Mouse (Mus musculus): Measurements from ENCODE around the gene Gm4981.
"Not testable (repeated sequence)": the region's sequence is repeated elsewhere in the genome, so short reads cannot be mapped to it uniquely, and the experiment has no call there.

DNA sequence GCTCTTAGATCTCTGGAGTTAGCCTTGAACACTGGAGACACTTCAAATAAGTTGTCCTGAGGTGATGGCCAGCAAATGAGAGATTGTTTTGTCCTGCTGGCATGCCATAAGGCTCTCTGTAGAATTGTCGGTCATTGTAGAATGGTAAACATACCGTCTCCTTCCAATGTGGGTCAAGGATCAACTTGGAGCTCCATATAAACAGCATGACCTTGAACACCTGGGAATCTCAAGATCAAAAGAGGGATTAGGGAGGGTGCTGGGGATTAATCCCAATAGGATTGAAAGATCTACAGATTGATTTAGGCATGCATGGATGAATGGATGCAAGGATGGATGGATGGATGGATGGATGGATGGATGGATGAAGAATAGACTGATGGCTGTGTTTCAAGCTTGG is 14.9 kb downstream of the Gm4981 start:
- TF ChIP-seq CTCF (conservative IDR thresholded peaks at IDR 0.05; ENCODE audit: low read length); POU5F1 (IDR thresholded peaks at IDR 0.05; ENCODE audit: borderline replicate concordance, low read length); NANOG (IDR thresholded peaks at IDR 0.05; ENCODE audit: borderline replicate concordance, low read length): not testable (repeated sequence)

All from E14TG2a.4 (cell line).